Mouse (Mus musculus) mouse trophoblast stem cell (cell line): Measurements from ENCODE around the gene Lce6a.

Experiments
- in situ Hi-C, 2 experiments: fragments of 300-500 bp; cut with MseI, MboI; formaldehyde crosslinking; loops; 2 replicates in 1 of 2; 3 replicates in 1 of 2; pipeline ENCODE4 v1.15.1; 2025

Lce6a gene

DNA sequence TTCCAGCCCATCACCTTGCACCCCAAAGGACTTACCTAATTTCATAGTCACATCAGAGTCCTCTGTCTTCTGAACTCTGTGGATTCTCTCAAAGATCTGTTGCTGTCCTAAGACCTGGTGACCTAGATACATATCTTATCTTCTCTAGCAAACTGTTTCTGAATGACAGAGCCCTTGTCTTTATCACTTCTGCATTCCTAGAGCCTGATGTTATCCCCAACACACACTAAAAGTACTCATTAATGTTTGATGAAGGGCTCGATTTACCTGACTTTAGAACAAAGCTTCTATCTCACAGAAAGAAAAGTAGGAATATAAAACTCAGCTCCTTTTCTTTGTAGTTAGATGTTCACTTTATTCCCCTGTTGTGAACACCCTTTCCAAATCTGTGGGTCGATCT lies at the start of gene Lce6a:
Gene Lce6a (minus strand): TSS at position 101 of the 400 bp plus-strand sequence.
- in situ Hi-C loops: no loop called here

DNA sequence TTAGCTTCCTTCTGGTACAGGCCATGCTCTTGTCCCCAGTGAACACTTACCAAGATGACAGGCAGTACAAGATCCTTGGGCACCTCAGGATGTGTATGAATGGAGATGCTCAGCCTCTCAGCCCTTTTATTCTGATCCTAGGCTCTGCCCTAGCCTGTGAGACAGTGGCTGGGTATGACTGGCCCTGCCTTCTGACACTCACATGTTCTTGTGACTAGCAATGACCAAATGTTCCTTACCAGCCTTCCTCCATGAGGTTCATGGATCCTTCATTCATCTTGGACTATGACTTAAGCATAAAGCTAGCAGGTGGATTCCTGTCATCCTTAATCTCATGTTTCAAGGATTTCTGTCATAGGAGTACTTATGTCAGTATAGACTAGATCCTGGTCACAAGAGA lies 48.8 kb upstream of the Lce6a start, which contains the start of gene Lce1a2:
Gene Lce1a2 (minus strand): TSS at position 101 of the 400 bp plus-strand sequence.
- in situ Hi-C loops: no loop called here

DNA sequence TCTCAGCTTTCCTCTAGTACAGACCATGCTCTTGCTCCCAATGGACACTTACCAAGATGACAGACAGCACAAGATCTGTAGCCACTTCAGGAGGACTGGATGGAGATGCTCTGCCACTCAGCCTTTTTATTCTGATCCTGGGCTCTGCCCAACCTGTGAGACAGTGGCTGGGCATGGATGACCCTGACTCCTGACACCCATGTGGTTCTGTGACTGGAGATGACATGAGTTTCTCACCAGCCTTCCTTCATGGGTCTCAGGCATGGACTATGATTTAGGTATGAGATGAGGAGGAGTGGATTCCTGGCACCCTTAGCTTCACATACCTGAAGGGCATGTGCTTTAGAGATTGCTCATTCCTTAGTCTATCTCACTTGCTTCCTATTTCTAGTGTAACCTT lies 35.4 kb upstream of the Lce6a start, which contains the start of gene Lce1b:
Gene Lce1b (minus strand): TSS at position 101 of the 400 bp plus-strand sequence.
- in situ Hi-C loops: no loop called here

DNA sequence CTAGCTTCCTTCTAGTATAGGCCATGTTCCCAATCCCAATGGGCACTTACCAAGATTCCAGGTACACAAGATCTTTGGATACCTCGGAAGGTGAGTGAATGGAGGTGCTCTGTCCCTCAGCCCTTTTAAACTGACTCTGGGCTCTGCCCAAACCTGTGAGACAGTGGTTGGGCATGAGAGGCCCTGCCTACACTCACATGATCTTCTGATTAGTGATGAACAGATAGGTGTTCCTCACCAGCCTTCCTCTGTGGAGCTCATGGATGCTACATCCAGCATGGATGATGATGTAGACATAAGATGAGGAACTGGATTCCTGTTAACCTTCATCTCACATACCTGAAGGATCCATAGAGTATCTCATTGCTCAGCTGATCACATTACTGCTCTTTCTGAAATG lies 26.7 kb upstream of the Lce6a start, which contains the start of gene Lce1a1:
Gene Lce1a1 (minus strand): TSS at position 101 of the 400 bp plus-strand sequence.
- in situ Hi-C loops: no loop called here

DNA sequence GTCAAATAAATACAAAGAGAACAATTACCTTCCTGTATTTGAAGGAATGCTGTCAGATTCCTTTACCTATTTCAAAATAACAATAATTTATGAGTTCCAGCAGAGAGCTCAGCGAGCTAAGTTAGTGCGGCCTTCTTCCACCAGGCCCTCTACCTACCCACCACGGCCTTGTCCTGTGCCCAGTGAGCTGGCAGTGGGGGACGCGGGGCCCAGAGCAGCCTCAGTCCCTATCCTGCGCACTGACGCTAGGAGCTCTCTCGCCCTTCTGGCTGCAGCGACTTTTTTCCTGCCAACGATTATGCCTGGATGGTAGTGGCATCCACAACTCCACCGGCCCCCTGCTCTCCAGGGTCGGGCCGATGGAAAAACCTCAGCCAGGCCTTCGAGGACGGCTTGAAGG lies 18.4 kb upstream of the Lce6a start:
- in situ Hi-C loops: no loop called here

DNA sequence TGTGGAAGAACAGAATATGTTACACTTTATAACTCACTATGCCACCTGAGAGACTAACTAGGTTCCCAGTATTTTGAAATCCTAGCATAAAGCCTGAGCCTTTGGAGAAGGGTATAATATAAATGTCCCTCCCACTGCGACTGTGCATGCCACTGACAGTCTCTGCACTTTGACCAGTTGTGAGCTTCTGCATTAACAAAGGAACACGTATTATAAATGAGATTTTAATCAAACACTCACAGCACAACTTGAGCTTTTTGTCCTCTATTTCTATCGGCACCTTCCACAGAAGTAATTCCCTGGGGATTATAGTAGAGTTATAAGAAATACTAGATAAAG lies 17.2 kb upstream of the Lce6a start:
- in situ Hi-C loops: no loop called here

DNA sequence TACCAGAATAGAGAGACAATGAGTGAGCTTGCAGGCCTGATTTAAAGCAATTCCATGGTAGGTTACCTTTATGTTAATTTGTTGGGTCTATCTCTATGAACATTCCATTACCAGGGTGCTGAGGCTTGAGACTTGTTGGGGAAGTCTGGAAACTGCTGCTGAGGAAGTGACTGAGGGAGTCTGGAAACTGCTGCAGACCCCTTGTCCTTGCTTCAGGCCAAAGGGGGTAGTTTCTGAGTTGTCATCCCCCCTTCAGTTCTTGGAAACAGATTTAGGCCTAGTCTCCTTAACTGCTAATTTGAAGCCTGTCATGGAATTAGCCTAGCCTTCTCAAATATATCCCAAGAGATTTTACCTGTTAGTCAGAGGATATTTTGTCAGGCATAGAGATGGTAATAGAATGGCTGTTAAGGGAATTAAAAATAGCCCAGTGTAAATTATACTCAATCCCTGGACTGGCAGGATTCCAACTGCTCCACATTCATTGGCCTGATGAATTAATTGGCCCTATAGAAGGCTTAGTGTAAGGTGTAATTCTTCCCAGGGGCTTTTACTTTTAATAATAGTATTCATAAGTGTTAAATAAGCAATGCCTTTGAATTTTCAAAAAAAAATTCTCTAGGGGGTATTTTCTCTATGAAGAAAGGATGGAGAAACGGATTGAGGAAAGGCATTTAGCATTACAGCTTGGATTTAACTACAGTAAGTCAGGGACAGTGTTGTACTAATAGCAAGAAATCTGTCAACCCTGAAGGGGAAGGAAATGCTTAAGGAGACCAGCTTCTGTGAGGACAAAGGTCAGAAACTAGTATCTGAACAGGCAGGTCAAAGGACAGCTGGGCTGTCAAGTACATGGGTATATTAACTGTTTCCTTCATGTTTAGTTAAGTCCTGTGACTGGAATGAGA lies 16.5 kb upstream of the Lce6a start:
- in situ Hi-C loops: no loop called here

DNA sequence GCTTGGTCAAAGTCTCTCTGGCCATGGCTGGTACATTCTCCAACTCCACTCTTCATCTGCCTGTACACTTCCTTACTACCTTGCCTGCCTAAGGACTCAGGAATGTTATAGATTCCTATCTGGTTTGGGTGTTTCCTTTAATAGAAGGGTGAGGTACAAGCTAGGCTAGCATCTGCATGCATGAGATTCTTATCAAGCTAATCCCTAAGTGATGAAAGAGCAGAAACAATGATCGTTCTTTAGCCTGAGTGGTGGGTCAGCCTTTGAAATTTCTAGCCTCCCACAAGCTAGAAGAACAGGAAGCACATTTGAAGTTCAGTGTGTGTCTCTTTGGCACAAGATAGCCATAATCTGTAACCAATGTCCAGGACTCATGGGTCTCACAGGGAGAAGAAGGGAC lies 11.7 kb downstream of the Lce6a start:
- in situ Hi-C loops: no loop called here

DNA sequence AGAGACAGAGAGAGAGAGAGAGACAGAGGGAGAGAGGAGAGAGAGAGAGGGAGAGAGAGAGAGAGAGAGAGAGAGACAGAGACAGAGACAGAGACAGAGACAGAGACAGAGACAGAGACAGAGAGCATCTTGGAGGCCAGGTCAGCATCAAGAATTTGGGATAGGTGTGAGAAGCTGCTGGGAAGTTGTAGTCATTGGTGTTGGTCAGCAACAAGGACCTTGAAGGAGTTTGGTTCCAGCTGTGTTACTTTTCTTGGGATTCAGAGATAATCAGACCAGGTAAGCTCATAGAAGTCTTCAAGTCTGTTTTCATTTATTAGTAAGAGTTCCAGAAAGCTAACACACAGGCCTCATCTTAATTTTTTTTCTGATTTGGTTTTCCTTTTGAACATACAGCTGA lies 14.1 kb downstream of the Lce6a start, which contains the start of gene 2210017I01Rik:
Gene 2210017I01Rik (minus strand): TSS at position 101 of the 400 bp plus-strand sequence.
- in situ Hi-C loops: no loop called here

DNA sequence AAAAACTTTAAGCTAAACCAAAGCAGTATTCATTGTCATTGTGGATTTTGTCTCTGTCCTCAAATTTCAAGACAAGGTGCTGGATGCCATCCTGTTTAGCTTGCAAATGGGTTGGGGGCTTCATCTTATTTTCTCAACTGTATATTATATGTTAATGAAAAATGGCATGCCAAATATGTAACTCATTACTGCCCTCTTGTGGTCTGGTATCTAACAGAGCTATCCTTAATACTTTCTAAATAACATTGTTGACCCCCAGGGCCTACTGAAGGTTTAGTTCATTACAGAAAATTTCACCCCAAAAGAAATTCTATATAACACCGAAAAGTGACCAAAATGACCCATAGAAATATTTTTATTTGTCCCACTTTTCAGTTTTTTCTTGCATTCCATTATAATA lies 19.3 kb downstream of the Lce6a start:
- in situ Hi-C loops: no loop called here

DNA sequence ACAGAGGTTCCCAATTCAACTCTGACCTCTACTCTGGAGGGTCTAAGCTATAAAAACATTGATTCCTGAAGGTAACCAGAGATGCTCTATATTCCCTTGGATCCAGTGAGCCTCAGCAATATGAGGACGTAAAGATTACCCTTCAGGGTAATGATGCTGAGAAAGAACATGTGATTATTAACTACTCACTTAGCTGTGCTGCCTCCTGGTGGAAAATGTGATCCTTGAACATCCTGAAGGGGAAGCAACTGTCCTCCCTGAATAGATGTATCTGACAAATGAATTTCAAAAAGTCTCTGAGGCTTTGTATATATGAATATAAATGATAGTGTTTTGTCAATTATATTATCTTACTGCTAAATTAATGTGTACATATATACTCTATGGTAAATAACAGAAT lies 21.0 kb downstream of the Lce6a start:
- in situ Hi-C loops: no loop called here

DNA sequence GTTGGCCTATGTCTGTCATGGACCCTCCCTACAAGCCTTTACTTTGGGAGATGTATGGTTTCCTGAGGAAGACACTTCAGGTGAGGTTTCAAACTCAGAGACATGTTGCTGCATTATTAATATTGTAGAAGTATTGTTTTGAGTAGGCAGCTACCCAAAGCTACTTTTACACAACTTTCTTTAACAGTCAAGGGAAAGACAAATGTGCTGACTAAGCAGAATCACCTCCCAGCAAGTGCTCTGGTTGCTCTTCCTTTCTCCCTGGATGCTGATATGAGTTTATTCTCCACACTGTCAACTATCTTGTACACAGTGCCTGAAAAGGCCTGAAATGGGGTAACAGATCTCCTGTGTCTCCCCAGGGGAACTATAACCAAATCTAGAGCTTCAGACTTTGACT lies 21.5 kb downstream of the Lce6a start:
- in situ Hi-C loops: no loop called here

DNA sequence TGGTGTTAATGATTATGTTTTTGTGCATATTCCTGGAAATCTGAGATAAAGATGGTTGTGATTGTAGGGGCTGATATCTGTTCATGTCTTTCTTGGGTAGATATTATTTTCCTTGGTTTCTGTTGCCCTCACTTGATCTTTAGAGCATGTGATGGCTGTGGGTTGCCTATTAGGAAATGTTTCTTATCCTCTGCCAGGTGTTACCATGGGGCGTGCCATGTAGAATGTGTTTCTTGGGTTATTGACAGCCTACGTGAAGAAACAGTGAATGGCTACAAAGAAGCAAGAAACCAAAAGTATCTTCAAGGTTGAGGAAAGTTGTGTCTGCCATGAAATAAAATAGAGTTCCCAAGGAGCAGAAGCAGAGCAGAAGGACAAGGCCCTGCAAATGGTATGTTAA lies 23.0 kb downstream of the Lce6a start:
- in situ Hi-C loops: no loop called here

DNA sequence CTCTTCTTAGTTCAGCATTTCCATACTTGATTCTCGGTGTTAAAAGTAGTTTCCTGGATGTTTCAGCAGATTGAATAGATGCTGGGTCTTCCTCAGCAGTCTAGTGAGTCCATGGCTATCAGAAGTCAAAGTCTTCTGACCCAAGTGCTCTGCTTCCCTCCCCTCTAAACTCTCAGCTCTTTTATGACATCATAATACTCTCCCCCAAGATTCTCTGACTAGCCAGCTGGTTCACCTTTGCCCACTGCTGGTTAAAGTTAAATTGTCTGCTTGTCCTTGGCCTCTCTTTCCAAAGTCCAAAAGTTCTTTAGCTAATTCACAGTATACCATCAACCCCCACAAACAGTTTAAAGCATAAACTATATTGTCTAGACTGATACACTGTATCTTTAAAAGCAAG lies 32.6 kb downstream of the Lce6a start, which contains the start of gene Smcp:
Gene Smcp (minus strand): TSS at position 140 of the 400 bp plus-strand sequence.
- in situ Hi-C loops: no loop called here

DNA sequence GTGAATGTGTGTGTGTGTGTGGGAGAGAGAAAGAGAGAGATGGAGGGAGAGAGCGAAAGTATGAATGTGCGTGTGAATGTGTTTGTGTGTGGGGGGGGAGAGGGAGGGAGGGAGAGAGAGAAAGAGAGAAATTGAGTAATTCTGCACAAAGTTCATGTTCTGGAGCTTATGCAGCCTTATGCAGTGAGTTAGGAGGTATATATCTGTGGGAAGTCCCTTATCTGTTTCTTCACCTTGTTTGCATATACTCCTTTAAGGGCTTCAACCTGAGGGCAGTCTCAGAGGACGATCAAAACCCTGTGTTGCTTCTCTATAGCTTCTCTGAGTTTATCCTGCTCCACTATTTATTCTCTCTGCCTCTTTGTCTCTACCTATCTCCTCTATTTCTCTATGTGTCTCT lies 34.3 kb downstream of the Lce6a start:
- in situ Hi-C loops: no loop called here

DNA sequence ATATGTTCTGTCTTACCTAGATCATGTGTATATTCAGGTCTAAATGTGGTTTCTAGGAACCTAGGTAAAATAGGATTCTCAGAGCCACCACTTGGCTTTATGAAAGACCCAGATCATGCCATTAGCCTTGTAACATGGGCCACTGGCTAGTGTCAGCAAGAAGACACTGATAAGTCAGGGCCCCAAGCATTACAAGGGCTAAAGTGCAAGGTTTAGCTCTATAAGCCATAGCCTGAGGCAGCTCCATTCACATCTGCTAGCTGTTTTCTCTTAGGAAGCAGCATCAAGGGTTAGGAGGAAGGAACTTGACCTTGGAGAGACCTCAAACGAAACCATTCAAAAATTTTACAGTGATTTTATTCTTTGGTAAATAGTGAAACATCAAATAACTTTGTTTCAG lies 36.4 kb downstream of the Lce6a start:
- in situ Hi-C loops: no loop called here

DNA sequence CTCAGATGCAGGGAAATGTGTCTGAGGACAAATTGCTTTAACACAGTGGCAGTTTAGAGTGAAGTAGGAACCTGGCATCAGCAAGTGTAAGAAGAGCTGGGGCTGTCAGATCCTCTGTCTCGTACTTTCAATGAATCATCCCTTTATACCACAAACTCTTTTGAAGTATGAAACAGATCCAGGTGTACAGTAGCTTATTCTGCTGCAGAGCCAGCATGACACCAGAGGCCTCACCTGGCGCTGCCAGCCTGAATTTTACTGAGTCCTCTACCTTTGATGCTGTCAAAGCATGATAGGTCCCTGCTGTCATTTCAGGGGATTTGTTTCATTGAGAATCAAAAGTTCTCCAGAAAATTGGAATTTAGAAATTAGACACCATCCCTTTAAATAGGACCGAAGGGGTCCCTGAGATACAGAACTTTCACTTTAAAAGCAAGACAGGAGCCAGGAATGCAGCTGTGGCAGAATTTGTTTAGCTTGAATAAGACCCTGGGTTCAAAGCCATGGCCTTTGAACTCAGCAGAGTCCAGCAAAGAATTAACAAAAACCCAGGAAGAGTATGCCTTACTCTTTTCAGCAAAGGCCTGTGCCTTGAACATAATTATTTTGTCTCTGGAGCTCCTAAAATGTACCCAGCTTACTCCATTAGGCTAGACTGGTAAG lies 38.2 kb downstream of the Lce6a start:
- in situ Hi-C loops: no loop called here

DNA sequence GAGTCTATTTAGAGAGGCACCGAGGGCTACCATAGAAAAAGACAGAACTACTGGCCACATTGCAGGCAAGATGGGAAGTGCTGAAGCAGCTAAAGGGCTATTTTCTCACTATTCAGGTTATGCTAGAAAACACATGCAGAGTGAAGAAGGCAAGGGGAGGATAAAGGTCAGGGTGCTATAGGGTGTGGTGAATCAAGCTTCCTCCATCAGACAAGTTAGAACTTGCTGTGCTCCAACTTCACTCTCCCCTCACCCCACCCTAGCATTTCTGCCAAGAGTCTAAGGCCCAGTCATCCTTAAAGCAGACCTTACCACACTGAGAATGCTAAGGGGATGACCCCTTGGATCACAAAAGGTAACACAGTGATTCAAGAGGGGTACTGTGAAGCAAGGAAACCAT lies 42.0 kb downstream of the Lce6a start:
- in situ Hi-C loops: no loop called here

DNA sequence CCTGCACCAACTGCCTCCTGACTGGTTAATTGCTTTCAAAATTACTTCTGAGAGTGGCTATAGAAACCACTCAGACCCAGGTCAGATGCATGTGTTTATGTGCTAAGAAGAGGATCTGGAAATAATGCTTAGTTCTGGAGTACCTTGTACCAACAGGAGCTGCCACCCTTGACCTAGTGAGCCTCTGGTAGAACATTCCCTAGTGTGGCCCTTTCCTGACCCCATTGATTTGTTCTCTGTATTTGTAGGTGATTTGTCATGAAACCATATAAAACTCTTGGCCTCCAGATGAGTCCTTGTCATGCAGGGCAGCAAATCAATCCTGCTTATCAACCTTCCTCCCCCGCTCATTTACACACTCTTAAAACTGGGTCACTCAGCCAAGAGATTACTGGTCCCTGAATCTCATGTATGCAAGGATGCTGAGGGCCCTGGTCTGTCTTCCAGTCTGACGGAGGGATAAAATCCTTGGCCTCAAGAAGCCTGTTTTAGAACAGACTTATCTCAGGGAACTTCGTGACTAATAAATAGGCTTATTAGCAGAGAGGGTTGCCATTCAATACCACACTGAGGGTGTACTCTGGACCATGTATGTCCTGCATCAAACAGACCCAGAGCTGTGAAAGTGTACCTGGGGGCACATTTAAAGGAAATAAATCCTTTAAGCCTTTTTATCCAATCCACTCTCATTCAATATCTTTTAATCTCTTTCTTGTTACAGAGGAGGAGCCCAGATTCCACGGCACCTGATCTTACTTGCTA lies 42.6 kb downstream of the Lce6a start:
- in situ Hi-C loops: no loop called here

DNA sequence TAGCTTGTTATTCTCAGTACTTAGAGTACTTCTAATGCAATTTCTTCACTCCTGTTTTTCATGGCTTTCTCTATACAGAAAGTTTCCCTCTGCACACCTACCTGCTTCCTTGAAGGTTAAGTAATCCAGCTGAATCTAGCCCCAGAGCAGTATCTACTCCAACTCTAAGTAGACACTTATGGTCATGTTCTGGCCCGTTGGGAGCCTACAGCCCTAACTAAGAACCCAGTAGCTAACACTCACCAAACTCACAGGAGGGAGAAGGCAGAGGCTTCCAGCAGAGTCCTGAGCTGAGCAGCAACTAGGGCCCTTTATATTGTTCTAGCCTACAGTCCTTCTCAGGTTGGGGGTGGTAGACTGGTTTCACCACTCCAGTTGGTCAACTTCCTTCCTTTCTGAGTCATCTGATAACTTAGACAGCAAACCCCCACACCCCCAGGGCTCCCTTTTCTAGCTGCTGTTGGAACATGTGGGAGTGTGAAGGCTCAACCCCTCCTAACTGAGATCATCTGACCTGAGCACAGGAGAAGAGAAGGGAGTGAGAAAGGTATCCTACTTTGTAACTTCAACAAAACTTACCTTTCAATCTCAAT lies 47.9 kb downstream of the Lce6a start, which contains the start of gene Ivl:
Gene Ivl (minus strand): TSS at position 287 of the 593 bp plus-strand sequence.
- in situ Hi-C loops: no loop called here

DNA sequence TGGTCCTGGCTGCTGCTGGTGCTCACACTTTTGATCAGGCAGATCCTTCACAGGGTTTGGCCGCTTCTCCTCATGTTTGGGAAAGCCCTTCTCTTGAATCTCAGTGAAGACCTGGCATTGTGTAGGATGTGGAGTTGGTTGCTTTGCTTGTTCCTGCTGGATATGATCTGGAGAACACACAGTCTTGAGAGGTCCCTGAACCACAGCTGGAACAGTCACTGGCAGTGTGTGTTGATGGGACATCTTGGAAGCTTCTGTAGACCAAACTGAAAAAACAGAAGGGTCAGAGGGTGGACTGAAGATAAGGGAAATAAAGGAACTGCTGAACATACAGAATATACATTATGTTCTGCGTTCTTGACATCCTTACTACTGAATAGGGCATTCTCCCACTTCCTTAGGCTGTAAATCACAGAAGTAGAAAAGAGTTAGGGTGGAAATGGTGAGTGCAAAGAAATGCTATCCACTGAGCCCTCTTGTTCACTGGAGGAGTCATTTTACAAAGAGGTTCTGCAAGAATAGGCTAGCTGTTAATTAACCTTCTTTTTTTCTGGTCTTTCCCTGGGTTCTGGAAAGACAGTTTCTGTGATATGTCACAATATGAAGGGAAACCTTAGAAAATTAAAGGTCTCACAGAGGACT lies 48.8 kb downstream of the Lce6a start:
- in situ Hi-C loops: no loop called here
